Mouse (Mus musculus) cerebellum, postnatal 36 days (tissue): ENCODE data around the gene Esr1.
A peak's percentile ranks its signal among the peaks of the same experiment; 100 is the strongest.

ENCODE experiments used
- DNase-seq, 2 experiments: peaks; one replicate each; pipeline ENCODE4 v3.0.0; 2021 to 2022; ENCODE audit warnings: mixed read lengths in 2 of 2

Gene Esr1

DNA sequence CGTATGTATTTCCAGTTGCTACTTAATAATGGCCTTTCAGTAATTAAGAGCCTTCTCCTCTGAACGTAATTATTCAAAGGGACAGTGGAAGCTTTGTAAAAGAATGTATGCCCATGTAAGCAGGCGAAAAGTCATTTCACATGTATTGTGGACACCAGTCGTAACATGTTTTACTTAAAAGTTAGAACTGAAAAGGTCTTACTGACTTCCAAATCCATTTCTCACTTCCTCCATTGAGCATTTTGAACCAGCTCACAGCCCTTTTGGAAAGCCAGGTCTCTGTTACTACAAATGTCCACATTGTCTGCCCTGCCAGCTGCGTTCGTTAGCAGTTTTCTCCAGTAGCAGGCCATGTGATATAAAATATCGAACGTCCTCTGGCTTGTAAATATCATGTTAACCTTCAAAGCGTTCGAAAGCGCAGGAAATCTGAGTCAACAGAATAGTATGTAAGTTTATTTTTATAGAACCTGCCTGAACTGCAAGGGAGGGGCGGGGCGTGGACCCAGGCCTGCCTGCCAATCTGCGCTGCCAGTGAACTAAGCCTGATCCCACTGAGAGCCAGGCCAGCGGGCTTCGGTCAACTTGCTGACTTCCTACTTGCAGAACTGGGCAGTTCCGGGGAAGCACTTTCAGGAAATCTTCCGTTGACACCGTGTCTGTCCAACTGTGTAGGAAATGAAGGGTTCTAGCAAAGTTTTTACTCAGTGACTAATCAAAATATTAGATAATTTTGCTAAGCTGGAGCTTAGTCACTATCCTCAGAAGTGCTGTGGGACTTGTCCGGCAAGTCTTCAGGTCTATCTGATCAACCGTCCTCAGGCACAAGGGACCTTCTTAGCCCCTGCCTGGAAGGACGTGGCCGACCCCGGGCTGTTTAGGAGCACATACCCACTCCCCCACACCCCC lies 9.5 kb downstream of the Esr1 start:
- no peak for DNase-seq

DNA sequence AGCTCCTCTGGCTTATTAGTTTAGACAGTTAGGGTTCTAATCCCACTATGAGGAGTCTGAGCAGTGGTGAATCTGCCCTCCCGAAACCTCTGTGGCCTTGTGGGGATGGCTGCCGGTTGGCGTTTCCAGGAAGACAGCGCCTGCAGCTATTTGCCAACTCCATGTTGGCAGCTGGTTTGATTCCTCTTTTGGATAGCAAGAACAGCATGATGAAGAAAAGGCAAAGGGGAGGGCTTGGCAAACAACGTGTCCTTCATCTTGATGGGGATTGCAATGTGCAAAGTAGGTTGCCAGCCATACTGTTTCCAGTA lies 10.1 kb downstream of the Esr1 start:
- no peak for DNase-seq

DNA sequence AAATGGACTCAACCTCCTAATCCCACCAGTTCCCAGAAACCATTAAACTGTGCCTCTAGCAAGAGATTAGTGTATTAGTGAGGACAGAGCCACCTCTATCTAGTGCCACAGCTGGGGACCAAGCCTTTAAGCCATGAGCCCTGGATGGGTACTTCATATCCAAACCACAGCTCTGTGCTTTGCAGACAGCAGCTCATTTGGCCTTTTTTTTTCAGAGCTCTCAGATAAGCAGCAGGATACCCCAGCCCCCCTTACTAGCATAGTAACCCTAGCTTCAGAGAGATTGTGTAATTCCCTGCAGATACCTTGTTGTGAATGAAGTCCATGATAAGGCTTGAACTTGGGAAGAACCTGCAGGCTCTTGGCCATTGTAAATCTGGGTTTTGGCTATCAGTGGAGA lies 11.9 kb downstream of the Esr1 start:
- no peak for DNase-seq

DNA sequence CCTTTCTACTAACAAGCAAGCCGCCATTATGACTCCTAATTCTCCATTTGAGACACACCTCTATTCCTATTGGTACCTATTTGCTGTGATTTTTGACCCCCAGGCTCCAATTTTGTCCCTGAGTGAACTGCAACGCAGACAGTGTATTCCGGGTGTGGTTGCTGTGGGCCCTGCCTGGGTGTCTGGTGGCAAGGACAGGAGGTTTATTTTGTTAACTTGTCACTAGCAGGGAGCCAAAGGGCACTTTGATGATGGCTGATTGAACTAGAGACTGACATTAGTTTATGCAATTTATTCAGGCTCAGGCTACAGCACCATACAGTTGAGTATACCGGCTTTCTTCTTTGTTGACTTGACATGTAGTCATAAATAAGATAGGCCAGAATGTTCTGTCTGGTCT lies 13.2 kb downstream of the Esr1 start:
- DNase-seq = no peak

DNA sequence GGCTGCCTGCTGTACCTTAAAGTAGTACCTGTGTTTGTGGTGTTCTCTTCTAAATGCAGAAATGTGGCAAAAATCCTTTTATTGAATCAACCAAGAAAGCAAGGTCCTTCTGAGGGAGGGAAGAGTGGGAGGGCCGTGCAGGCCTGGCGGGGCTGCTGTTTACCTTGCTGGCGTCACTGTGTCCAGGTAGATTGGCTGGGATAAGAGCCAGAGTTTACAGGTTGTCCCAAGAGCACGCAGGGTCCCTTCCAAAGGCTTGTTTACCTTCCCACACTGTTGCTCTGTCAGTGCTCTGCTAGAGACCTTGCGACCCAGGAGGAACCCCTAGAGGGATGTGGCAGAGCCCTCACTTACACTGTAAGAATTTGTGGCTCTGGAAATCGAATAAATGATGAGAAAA lies 13.9 kb downstream of the Esr1 start:
- no peak for DNase-seq

DNA sequence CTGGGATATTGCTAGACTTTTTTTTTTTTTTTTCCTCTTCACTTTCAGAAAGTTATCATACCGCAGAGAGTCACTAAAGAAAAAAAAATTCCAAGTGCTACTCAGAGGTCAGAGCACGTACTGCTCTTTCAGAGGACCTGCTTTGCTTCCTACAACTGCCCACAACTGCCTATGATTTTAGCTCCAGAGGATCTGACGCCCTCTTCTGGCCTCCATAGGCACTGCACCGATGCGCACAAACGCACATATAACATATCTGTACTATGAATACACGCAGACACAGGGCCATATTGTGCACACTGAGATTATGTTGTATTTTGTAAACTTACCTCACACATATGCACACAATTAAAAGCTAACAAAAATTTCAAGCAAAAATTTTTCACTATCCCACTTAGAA lies 15.0 kb downstream of the Esr1 start:
- DNase-seq = no peak

DNA sequence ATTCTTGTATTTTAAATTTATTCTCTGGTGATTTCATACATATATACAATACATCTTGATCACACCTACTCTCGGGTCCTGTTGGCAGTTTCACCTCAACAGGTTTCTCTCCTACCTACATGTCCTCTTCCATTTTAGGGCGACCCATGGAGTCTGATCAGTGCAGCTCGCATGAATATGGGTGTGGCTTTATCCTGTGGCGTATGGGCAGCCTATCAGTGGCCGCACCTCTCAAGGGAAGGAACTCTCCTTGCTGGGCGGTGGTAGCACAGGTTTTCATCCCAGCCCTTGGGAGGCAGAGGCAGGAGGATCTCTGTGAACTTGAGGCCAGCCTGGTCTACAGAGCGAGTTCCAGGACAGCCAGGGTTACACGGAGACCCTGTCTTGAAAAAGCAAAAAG lies 15.6 kb downstream of the Esr1 start:
- no peak for DNase-seq

DNA sequence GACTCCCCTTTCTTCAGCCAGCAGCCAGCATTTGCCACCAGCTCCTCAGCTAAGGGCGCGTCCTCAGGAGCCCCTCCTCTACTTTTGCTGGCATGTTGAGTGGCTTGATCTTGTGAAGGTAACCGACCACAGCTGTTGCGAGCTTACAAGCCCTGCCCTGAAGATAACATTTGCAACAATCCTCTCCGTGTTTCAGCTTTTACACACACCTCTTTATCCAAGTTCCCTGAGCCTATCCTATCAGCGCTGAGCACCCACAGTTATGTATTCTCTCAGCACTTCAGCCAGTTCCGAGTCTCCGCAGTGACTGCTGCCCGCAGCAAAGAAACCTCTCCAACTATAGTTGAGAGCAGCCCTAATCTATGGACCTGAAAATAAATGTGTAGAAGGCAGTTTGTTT lies 16.0 kb downstream of the Esr1 start:
- no peak for DNase-seq

DNA sequence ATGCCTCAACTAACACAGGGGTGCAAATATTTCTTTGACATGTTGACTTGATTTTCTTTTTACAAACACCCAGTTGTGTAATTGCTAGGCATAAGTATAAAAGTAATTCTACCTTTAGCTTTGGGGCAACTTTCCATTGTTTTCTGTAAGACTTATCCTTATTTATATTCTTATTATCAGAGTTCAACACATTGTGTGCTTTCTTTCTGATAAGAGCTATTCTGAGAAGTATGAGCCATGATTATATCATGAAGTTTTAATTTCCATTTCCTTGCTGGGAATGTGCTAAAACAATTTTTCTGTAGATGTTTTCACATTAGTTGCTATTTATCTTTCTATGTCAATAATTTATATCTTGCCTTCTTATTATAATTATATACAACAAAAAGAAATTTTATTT lies 17.9 kb downstream of the Esr1 start:
- no peak for DNase-seq

DNA sequence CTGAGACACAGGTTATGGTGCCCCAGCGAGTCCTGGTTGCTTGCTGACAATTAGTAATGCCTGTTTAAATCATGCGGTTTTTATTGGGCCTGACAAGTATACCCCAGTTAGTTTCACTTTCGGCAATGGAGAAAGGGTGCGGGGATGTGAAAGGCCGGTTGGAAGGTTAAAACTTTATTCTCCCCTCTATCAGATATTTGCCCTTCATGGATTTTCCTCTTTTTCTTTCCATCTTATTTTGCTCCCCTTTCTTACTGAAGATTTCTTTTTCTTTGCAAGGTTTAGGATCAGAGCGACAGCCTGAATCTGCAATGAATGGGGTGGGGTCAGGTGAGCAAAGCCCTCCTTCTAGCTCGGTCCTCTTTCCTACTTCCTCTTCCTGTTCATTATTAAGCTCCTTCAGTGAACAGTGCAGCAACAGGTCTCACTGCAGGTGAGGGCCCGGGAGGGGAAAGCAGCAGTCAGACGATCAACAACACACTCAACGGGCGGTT lies 20.9 kb downstream of the Esr1 start:
- DNase-seq = no peak

DNA sequence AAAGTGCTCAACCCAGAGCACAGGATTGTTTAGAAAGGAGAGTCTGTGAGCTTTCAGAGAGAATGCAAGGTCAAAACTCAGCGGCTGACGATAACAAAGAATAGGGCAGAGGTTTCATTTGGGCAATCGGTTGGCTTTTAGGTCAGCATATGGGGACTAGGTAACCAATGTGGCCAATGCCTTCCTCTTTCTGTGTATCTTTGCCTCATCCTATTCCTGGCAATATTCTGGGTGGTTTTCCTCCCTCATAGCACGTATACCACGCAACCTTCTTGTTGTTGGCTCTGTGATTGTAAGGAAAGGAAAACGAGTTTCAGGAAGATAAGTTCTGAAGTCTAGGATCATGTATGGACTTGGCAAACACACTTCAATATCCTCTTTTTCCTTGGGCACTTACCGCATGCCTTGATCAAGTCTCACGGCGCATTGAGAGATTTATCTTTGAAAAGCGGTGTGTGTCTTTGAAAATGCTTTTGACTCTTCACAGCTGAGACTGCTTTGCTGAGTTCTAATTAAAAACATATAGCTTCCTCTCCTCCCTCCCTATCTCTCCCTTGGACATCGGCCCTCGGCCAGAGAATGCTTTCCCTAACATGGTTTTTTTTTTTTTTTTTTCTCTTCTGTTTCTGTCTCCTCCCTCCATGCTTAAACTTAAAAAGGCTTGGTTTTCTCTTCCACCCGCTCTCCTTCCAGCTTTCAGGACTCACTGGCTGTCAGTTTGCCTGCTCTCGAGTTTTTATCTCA lies 22.1 kb downstream of the Esr1 start:
- no peak for DNase-seq

DNA sequence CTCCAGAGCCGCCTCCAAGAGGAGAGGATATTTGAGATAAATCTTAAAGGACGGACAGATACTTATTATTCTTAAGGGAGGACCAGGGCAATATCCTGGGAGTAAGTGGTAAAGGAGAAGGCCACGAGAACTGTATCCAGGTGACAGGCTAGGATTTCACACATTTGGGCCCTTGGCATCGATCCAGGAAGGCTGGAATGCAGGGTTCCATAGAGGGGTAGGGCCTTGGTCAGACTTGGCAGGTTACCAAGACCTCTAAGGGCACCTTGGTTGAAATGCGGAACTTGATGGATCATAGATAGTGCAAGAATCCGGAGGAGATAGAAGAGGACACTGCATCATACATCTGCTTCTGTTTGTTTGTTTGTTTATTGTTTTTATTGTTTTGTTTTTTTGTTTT lies 24.3 kb downstream of the Esr1 start:
- no peak for DNase-seq

DNA sequence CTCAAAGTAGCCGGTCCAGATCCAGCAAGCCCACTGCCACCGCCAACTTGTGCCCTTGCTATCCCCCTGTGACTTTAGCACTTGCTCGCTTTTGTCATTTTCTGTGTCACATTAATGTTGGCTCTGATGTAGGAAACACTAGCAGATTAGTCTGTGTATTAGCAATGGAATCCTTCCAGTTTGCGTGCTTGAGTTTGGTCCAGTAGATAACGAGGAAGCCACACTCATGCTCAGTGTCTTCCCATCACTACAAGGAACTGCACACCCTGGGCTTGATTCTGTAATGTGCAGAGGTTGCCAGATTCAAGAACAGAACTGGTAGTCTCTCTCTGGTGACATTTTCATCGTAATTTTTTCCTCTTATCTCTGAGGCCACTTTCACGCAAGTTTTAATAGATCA lies 34.7 kb downstream of the Esr1 start:
- no peak for DNase-seq

DNA sequence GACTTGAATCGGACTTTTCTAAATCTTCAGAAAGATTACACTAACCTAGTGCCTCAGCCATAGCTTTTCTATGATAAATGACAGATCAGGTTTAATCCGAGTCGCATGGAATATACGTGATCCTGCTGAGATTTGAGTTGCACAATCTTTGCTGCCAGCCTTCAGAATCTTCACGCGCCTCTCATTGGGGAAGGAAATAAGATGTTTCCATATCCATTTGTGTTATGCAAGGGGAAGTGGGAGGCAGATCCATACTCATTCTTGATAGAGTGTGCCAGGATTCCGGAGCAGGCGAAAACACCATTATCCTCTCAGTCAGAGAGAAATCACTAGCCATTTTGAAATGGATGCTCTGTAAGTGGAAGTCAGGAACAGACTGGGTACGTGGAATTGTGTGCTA lies 35.5 kb downstream of the Esr1 start:
- DNase-seq = no peak

DNA sequence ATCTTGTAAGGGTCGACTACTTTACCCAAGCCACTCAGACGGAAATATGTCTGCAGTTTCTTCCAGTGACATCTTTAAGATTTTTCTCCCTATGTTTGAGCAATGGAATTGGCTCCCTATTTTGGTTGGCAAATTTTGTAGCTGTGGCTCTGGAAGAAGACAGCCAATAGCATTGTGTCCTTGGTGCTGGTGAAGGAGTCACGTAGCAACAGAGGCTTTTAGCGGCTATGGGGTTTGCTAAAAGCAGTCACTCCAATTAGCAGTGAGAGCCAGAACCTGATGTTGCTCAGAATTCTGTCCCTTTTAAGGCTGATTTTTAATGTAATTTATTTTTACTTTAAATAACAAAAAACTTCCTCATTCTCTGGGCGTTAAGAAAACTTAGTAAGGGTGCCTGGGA lies 54.0 kb downstream of the Esr1 start:
- DNase-seq = no peak

DNA sequence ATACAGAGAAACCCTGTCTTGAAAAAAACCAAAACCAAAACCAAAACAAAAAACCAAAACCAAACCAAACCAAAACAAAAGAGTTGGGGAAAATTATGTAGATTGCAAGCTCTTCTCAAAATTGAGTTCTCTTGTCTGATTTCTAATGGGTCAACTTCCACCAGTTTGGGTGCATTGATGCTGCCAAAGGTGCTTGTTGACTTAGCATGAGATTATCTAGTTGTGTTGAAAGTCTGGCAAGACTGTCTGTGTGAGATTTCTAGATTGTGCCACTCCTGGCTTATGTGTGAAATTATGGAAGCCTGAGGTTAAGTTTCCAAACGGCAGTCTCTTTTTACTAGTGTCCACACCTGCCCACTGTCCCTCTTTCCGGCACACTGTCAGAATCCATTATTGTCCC lies 55.6 kb downstream of the Esr1 start:
- DNase-seq = no peak

DNA sequence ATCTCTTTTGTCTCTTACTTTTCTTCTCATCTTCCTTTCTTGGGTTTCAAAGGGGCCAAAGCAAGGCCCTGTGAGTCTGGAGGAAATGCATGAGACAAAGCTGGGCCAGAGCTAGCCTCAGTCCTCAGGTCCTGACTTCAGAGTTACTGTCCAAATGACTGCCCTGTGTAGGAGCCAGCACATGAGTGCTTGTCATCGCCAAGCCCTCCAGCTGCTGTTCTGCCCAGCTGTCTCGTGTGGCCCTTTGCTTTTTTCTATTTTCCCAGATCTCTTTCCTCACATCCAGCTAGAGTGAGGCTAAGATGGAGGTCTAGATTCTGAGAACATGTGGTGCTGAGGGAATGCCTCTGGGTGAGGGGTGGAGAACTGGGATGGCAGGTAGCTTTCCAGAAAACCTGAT lies 58.7 kb downstream of the Esr1 start:
- no peak for DNase-seq

DNA sequence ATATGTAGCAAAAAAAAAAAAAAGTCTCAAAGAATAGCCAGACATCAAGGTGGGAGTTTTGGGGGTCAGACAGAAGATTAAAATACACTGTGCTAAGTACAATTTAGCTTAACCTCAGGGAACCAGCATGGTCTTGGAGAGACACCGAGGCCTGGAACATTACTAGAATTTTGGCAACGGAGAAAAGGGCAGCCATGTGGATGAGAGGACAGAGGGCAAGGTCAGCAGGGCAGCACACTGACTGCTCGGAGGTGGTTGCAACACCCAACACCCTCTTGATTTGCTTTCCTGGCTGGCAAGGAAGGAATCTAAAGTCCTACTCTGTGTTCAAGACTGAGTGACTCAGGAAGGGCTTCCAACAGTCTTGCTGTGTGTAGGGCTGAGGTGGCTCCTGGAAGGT lies 60.5 kb downstream of the Esr1 start:
- no peak for DNase-seq

DNA sequence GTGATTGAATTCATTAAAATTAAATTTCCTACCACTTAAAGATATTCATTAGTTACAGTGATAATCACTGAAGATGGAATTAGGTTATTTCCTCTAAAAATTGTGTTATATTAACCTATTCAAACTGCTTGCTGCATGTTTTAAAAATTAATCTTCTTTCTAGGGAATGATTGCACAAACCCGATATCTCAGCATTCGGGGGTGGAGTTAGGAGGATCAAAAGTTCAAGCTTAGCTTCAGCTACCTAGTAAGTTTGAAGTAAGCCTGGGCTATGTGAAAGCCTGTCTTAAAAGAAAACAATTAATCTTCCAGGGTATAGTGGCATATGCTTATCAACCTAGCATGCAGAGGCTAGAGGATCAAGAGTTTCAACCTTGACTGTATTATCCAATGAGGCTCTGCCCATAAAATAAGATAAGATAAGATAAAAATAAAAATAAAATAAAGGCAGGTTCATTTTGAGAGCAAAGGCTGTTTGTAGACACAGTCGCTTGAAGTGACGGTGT lies 62.0 kb downstream of the Esr1 start:
- DNase-seq = no peak

DNA sequence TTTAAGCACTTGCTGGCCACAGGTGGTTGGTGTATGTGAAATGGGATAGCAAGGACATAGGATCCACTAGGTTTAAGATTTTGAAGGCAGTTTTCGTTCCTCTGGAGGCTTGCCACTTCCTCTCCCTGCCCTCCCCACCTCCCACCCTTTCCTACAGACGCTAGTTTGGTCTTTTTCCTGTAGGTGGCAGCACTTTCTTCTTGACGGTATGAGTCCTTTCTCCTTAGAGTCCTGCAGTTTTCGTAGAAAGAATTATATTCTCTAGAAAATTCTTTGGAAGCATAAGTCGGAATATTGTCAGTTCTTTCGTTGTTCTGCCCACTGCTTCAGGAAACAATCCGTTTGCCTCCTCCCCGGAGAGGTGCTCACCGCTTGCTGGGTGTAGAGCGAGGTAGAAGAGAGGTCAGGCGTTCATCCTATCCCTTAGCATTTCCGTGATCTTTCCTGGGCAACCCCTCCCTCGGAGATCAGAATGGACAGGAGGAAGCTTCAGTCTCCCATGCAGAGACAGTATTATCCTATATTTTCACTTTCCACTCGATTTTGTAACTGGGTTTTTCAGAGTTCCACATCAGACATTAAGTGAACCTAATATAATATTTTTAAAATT lies 63.7 kb downstream of the Esr1 start:
- DNase-seq = peak; percentile 21 to 38

DNA sequence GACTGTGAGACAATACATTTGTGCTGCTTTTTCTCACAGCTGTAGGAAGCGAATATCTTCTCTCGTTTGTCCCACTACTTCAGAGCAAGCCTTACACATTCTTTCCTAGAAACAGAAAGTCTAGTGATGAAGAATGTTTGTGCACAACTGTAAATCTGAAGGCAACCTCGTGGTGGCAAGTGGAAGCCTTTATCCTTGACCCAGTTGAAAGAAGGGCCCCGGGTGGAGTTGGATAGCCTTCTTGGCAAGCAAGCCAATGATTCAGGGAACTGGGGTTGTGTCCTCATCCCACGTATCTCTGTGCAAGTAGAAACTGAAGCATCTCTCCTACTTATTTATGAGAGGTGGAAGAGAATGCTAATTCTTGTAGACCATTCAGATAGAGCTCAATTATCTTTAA lies 71.7 kb downstream of the Esr1 start:
- no peak for DNase-seq

DNA sequence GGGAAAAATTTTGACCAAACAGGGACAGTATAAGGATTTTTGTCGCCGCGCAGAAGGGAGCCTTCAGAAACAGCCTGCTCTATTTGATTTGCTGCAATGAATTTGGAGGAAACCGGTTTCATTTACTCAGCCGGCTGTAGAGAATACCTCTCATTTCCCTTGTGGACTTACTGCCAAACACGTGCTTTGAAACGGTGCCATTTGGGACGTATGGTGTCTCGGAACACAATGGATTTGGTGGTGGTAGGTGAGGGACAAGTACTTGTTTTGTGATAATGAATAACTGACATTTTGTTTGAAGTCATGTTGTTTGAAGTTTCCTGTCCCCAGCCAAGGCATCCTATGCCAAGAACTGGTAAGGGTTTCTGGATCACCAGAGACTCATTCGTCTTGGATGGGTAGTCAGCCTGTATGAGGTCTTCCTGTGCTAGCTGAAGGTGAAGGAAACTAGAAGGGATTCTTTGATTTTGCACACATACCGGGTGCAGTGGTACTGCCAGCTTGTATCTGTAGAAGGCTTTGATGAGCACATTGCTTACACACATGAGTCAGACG lies 72.4 kb downstream of the Esr1 start:
- peak; percentile 58 to 72 for DNase-seq

DNA sequence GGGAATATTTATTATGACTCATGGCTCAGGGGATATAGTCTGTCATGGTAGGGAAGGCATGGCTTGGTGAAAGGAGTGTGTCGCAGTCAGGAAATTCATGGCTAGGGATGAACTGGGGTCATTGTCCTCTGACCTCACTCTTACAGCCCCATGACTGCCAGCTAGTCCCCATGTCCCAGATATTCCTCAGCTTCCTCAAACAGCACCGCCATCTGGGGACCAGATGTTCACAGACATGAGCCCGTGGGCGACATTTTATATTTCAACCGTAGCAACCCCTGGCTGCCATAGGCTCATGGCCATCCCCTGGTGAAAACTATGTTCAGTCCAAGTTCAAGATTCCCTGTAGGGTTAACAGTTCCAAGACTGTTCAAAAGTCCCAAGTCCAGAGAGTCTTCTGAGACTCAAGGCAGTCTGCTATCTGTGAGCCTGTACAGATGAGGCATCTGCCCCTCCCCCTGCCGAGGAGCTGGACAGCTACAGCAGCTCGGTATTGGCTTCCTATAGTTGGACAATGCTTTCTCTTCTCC lies 83.0 kb downstream of the Esr1 start:
- DNase-seq = no peak
